Mouse (Mus musculus) heart, adult 11 months (tissue): ENCODE data around the gene Gtf2ird1.

Source experiments
- DNase-seq: peaks from one replicate; pipeline ENCODE4 v3.0.0; 2022

The Gtf2ird1 gene

GRCm38 (mm10) chr5:134310201-134310600 is 146.3 kb downstream of the Gtf2ird1 start:
- no peak for DNase-seq

GRCm38 (mm10) chr5:134309345-134309744 is 147.2 kb downstream of the Gtf2ird1 start:
- no peak for DNase-seq
